Mouse (Mus musculus): ENCODE measurements around the gene 4931422A03Rik.

4931422A03Rik gene

GRCm38 (mm10) chr2:103936666-103937065, 91.5 kb downstream of the 4931422A03Rik start:
- DNase-seq (ENCODE audit: low read depth): no peak

GRCm38 (mm10) chr2:103935691-103936435, 92.3 kb downstream of the 4931422A03Rik start:
- DNase-seq (ENCODE audit: low read depth): no peak

GRCm38 (mm10) chr2:103934670-103935069, 93.5 kb downstream of the 4931422A03Rik start:
- DNase-seq (ENCODE audit: low read depth): no peak

GRCm38 (mm10) chr2:103934270-103934669, 93.9 kb downstream of the 4931422A03Rik start:
- DNase-seq (ENCODE audit: low read depth): no peak

GRCm38 (mm10) chr2:103932480-103932879, 95.7 kb downstream of the 4931422A03Rik start:
- no peak for DNase-seq (ENCODE audit: low read depth)

- no peak for DNase-seq (ENCODE audit: low read depth)
Measured at GRCm38 (mm10) chr2:103932025-103932424, 96.1 kb downstream of the 4931422A03Rik start.

- DNase-seq (ENCODE audit: low read depth): no peak
Measured at GRCm38 (mm10) chr2:103931511-103931911, 96.7 kb downstream of the 4931422A03Rik start.

GRCm38 (mm10) chr2:103930306-103931019, 97.7 kb downstream of the 4931422A03Rik start:
- DNase-seq (ENCODE audit: low read depth): no peak

- no peak for DNase-seq (ENCODE audit: low read depth)
Measured at GRCm38 (mm10) chr2:103927610-103928145, 100.5 kb downstream of the 4931422A03Rik start.

GRCm38 (mm10) chr2:103926586-103927113, 101.5 kb downstream of the 4931422A03Rik start:
- DNase-seq (ENCODE audit: low read depth): peak; percentile 55

- no peak for DNase-seq (ENCODE audit: low read depth)
Measured at GRCm38 (mm10) chr2:103919488-103919887, 108.7 kb downstream of the 4931422A03Rik start.

GRCm38 (mm10) chr2:103918375-103918774, 109.8 kb downstream of the 4931422A03Rik start:
- DNase-seq (ENCODE audit: low read depth): no peak

GRCm38 (mm10) chr2:103917375-103917774, 110.8 kb downstream of the 4931422A03Rik start:
- no peak for DNase-seq (ENCODE audit: low read depth)
